In genomic region chr15:8109782-8110181, GRCm38 (mm10) we compare ENCODE assay signal across 8 mouse cellular contexts. TPM values are rescaled to one million over a fixed set of nuclear protein-coding genes. Genes with fewer than 3 reads are reported as not detected.
DNase-seq lines count a peak whose midpoint lies in the region; ATAC-seq and TF ChIP-seq lines count a peak whose summit lies in the region.

No protein-coding gene starts in this region.

- TF ChIP-seq POLR2A in lung, adult 2 months (IDR thresholded peaks at IDR 0.05; ENCODE audit: borderline replicate concordance, extremely low read depth, low read depth, low read length), result no peak

- H3K36me3 ChIP-seq in embryonic facial prominence, embryonic 12.5 days, result peaks cover 23% of the 10 kb centered on the region
- peaks cover 17% of the 10 kb centered on the region for H3K36me3 ChIP-seq in intestine, embryonic 15.5 days
- H3K36me3 ChIP-seq in neural tube, embryonic 13.5 days, result peaks cover 25% of the 10 kb centered on the region

- H3K9me3 ChIP-seq in embryonic facial prominence, embryonic 12.5 days, result no peaks in the 10 kb centered on the region
- H3K9me3 ChIP-seq in intestine, embryonic 15.5 days, result no peaks in the 10 kb centered on the region
- no peaks in the 10 kb centered on the region for H3K9me3 ChIP-seq in neural tube, embryonic 13.5 days

- no peak for ATAC-seq in embryonic facial prominence, embryonic 12.5 days (ENCODE audit: insufficient number of reproducible peaks, insufficient read depth, low FRiP score, low TSS enrichment)
- no peak for ATAC-seq in intestine, embryonic 15.5 days
- no peak for ATAC-seq in neural tube, embryonic 13.5 days (ENCODE audit: low read depth)

- intact Hi-C loops in left cerebral cortex, postnatal 36 days (cut with DNase I), result loop anchor here (1.0 kb wide), 1 partner anchor 10 kb away; the partner anchor contains the start of gene Wdr70

- no peak overlapping the region for H3K27ac ChIP-seq in embryonic facial prominence, embryonic 12.5 days
- H3K27ac ChIP-seq in intestine, embryonic 15.5 days, result no peak overlapping the region; the same call in 1 of the 2 replicates
- no peak overlapping the region for H3K27ac ChIP-seq in neural tube, embryonic 13.5 days (replicated peaks)

- H3K4me3 ChIP-seq in lung, adult 2 months (replicated peaks; ENCODE audit: extremely low read depth, low read depth, low read length), result peak overlapping the region; percentile 85
- peak overlapping the region; percentile 74 for H3K4me3 ChIP-seq in embryonic facial prominence, embryonic 12.5 days
- H3K4me3 ChIP-seq in intestine, embryonic 15.5 days (replicated peaks), result peak overlapping the region; percentile 69
- peak overlapping the region; percentile 88 for H3K4me3 ChIP-seq in neural tube, embryonic 13.5 days

- no peak for DNase-seq in lung, adult 2 months
- DNase-seq in lung, postnatal 36 days, result no peak
- DNase-seq in left cerebral cortex, postnatal 36 days (ENCODE audit: low spot score in 2 of 2), result no peak
- no peak for DNase-seq in spleen, adult 18-20 months
- DNase-seq in layer of hippocampus, postnatal 14 days (ENCODE audit: low spot score in 2 of 2), result no peak

- peak overlapping the region; percentile 73 for H3K4me2 ChIP-seq in embryonic facial prominence, embryonic 12.5 days (replicated peaks)
- peak overlapping the region; percentile 70 for H3K4me2 ChIP-seq in intestine, embryonic 15.5 days (replicated peaks)
- H3K4me2 ChIP-seq in neural tube, embryonic 13.5 days, result peak overlapping the region; percentile 75

- no peak for TF ChIP-seq CTCF in lung, adult 2 months (IDR thresholded peaks at IDR 0.05; ENCODE audit: insufficient read depth, low read length)

- H3K27me3 ChIP-seq in embryonic facial prominence, embryonic 12.5 days, result no peaks in the 10 kb centered on the region
- no peaks in the 10 kb centered on the region for H3K27me3 ChIP-seq in intestine, embryonic 15.5 days (replicated peaks)
- no peaks in the 10 kb centered on the region for H3K27me3 ChIP-seq in neural tube, embryonic 13.5 days

- no peaks in the 10 kb centered on the region; the same call in 1 of the 2 replicates for H3K4me1 ChIP-seq in lung, adult 2 months (ENCODE audit: control insufficient read depth, insufficient read depth, low read length)
- H3K4me1 ChIP-seq in embryonic facial prominence, embryonic 12.5 days, result peaks cover 11% of the 10 kb centered on the region
- H3K4me1 ChIP-seq in intestine, embryonic 15.5 days (replicated peaks), result peaks cover 5% of the 10 kb centered on the region; the same call in 1 of the 2 replicates
- H3K4me1 ChIP-seq in neural tube, embryonic 13.5 days (replicated peaks), result peaks cover 26% of the 10 kb centered on the region

- 2% methylated on average over 8 of the region's 8 CpGs for WGBS in lung, adult 2 months
- WGBS in embryonic facial prominence, embryonic 12.5 days, result 6% methylated on average over 8 of the region's 8 CpGs
- WGBS in intestine, embryonic 15.5 days, result 3% methylated on average over 8 of the region's 8 CpGs
- WGBS in neural tube, embryonic 13.5 days, result 5% methylated on average over 8 of the region's 8 CpGs

- H3K9ac ChIP-seq in embryonic facial prominence, embryonic 12.5 days, result peak overlapping the region; percentile 69
- peak overlapping the region; percentile 70 for H3K9ac ChIP-seq in intestine, embryonic 15.5 days
- peak overlapping the region; percentile 85 for H3K9ac ChIP-seq in neural tube, embryonic 13.5 days

RNA-seq across cellular contexts. Expression of gene Nup155, which starts 0.7 kb away (rescaled TPM):
- 4.7 and 7.6 TPM in 2 replicates for polyA plus RNA-seq in lung, adult 2 months (2012; rRNA removed)
- 26.0 and 26.8 TPM in 2 replicates for polyA plus RNA-seq in embryonic facial prominence, embryonic 12.5 days (2016; fragmentation: Nextera tagmentation; extraction: Ambion mirVana)
- 13.2 and 15.4 TPM in 2 replicates for polyA plus RNA-seq in intestine, embryonic 15.5 days (2015; fragmentation: Nextera tagmentation; extraction: Ambion mirVana)
- polyA plus RNA-seq in neural tube, embryonic 13.5 days (2015; fragmentation: Nextera tagmentation; extraction: Ambion mirVana), result 10.0 and 12.9 TPM in 2 replicates
- total RNA-seq in left cerebral cortex, postnatal 36 days (2021), result 10 to 100 TPM; 15.5 to 22.8 TPM
- total RNA-seq in layer of hippocampus, postnatal 14 days (2021), result 10 to 100 TPM; 19.0 to 23.4 TPM

RNA-seq across cellular contexts. Expression of gene Wdr70, which starts 10.8 kb away (rescaled TPM):
- 7.4 and 10.9 TPM in 2 replicates for polyA plus RNA-seq in lung, adult 2 months (2012; rRNA removed)
- polyA plus RNA-seq in embryonic facial prominence, embryonic 12.5 days (2016; fragmentation: Nextera tagmentation; extraction: Ambion mirVana), result 64.1 and 69.4 TPM in 2 replicates
- polyA plus RNA-seq in intestine, embryonic 15.5 days (2015; fragmentation: Nextera tagmentation; extraction: Ambion mirVana), result 42.5 and 44.3 TPM in 2 replicates
- 69.2 and 69.3 TPM in 2 replicates for polyA plus RNA-seq in neural tube, embryonic 13.5 days (2015; fragmentation: Nextera tagmentation; extraction: Ambion mirVana)
- 10 to 100 TPM; 31.5 to 36.0 TPM for total RNA-seq in left cerebral cortex, postnatal 36 days (2021)
- 10 to 100 TPM; 33.3 to 35.1 TPM for total RNA-seq in layer of hippocampus, postnatal 14 days (2021)

RNA-seq across cellular contexts. Expression of gene Cplane1, which starts 59.1 kb away (rescaled TPM):
- 3.7 and 4.4 TPM in 2 replicates for polyA plus RNA-seq in lung, adult 2 months (2012; rRNA removed)
- 14.6 and 16.2 TPM in 2 replicates for polyA plus RNA-seq in embryonic facial prominence, embryonic 12.5 days (2016; fragmentation: Nextera tagmentation; extraction: Ambion mirVana)
- polyA plus RNA-seq in intestine, embryonic 15.5 days (2015; fragmentation: Nextera tagmentation; extraction: Ambion mirVana), result 5.4 TPM in 2 replicates
- 13.6 and 14.5 TPM in 2 replicates for polyA plus RNA-seq in neural tube, embryonic 13.5 days (2015; fragmentation: Nextera tagmentation; extraction: Ambion mirVana)
- total RNA-seq in left cerebral cortex, postnatal 36 days (2021), result 10 to 100 TPM; 23.4 to 41.2 TPM
- total RNA-seq in layer of hippocampus, postnatal 14 days (2021), result 10 to 100 TPM; 27.6 to 31.8 TPM
